Mouse (Mus musculus): ENCODE data around the gene Sept1.
"Not testable (repeated sequence)": the region's sequence is repeated elsewhere in the genome, so short reads cannot be mapped to it uniquely, and the experiment has no call there.

Sept1 gene

DNA sequence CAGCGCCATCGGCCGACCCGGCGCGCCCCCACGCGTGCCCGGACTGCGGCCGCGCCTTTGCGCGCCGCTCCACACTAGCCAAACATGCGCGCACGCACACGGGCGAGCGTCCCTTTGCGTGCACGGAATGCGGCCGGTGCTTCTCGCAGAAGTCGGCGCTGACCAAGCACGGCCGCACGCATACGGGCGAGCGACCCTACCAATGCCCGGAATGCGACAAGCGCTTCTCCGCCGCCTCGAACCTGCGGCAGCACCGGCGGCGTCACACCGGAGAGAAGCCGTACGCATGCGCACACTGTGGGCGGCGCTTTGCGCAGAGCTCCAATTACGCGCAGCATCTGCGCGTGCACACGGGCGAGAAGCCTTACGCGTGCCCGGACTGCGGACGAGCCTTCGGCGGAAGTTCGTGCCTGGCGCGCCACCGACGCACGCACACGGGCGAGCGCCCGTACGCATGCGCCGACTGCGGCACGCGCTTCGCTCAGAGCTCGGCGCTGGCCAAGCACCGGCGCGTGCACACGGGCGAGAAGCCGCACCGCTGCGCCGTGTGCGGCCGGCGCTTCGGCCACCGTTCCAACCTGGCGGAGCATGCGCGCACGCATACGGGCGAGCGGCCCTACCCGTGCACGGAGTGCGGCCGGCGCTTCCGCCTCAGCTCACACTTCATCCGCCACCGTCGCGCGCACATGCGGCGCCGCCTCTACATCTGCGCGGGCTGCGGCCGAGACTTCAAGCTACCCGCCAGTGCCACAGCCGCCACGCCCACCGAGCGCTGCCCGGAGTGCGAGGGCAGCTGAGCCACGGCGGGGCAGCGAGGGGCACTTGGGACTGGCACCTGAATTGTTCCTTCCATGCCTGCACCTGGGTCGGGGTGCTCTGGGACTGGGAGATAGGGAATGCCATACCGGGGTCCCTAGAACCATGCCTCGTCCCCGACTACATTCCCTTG lies 21.2 kb upstream of the Sept1 start:
- peak; percentile 94 for DNase-seq (ENCODE audit: low read depth)

DNA sequence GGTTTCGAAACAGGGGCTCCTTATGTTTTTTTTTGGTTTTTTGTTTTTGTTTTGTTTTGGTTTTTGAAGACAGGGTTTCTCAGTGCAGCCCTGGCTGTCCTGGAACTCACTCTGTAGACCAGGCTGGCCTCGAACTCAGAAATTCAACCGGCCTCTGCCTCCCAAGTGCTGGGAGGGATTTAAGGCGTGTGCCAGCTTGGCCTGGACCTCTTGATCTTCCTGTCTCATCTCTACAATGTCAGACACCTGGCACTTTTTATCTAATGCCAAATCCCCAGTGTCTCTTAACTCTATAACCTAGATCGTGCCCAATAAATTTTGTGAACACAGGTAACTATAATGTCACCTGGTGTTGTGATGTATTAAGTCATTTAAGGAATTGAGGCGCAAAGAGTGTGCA lies 20.4 kb upstream of the Sept1 start:
- DNase-seq (ENCODE audit: low read depth): no peak

DNA sequence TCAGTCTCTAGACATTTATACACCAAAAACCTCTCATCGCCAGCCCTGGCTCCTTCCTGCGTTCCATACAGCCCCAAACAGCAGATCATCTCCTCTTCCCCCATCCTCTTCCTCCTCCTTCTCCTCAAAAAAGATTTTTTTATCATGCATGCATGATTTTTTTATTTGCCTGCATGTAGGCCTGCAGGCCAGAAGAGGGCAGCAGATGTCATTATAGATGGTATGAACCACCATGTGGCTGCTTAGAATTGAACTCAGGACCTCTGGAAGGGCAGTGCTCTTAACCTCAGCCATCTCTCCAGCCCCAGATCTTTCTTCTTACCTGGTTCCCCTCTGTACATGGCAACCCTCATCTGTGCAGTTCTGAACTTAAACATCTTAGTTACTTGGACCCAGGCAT lies 19.5 kb upstream of the Sept1 start:
- DNase-seq (ENCODE audit: low read depth): no peak

DNA sequence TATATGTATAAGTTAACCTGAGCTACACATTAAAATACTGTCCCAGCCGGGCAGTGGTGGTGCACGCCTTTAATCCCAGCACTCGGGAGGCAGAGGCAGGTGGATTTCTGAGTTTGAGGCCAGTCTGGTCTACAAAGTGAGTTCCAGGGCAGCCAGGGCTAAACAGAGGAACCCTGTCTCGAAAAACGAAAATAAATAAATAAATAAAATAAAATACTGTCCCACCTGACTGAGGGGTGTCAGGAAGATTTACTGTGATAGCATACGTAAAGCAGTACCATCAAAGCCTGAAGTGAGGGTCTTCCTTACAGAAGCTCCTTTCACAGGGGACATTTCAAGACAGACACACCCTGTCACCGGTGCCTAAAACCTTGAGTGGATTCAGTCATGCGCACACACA lies 17.6 kb upstream of the Sept1 start:
- DNase-seq (ENCODE audit: low read depth): not testable (repeated sequence)

DNA sequence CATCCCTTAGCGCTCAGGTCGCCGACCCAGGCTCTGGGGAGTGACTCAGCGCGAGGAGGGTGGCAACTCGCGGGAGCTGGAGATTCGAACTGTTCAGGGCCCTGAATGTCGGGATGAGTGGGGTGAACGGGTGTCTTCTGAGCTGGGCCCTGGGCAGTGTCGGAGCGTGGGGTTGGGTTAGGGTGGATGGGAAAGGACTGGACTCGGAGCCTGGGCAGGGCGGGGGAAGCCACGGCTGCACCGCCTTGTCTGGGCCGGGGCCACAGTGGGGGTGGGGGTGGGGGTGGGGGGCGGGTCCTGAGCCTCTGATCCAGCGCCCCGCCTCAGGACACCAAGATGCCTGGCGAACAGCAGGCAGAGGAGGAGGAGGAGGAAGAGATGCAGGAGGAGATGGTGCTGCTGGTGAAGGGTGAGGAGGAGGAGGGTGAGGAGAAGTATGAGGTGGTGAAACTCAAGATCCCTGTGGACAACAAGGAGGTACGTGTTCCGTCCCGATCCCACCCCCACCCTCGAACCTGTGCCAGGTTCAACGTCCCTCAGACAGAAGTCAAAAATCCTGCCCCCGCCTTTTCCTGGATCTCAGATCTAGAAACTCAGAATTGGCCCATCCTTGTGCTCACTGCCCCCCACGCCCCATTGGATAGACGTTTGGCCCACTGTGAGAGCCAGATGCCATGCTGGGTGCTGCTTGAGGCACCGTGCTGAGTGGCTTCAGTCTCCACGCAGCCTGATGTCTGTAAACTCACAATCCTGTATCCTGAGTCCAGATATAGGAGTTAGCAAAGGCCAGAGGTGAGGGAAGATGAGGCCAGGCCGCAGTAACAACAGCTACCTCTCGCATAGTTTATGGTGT lies 12.0 kb upstream of the Sept1 start:
- no peak for DNase-seq (ENCODE audit: low read depth)

DNA sequence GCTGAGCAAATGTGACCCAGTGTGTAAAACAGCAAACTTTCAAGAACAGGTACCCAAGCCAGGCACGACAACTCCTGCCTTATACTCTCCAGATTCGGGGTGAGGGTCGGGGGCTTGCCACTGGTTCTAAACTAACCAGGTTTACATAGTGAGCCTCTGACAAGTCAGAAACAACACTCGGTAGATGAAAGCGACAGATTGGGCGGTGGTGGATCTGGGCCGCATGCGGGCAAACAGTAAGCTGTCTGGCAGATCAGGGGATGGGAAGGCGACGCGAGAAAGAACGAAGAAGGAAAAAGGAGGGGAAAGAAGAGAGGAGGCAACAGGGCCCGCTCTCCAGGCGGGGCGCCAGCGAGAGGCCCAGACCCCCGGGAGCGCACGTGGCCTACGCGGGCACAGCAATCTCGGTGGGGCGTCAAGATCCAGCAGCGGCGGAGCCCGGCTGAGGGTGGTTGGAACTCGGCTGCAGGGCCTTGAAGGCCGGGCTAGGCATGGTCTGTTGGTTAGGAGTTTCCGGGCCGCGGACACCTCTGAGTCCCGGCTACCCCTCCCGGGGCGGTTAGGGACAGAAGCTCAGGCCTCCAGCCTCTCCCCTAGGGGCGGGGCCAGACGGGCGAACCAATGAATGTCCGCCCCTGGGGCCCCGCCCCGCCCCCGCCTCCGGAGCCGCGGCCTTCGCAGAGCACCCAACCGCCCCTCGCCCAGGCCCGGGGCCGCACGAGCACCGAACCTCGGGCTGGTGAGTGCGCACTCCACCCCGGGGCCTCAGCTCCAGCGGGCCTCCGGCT lies 11.1 kb upstream of the Sept1 start, which contains the start of gene Zfp771:
Gene Zfp771, plus strand, starts transcription at position 405 of the 788 bp plus-strand sequence.
- peak; percentile 68 for DNase-seq (ENCODE audit: low read depth)

DNA sequence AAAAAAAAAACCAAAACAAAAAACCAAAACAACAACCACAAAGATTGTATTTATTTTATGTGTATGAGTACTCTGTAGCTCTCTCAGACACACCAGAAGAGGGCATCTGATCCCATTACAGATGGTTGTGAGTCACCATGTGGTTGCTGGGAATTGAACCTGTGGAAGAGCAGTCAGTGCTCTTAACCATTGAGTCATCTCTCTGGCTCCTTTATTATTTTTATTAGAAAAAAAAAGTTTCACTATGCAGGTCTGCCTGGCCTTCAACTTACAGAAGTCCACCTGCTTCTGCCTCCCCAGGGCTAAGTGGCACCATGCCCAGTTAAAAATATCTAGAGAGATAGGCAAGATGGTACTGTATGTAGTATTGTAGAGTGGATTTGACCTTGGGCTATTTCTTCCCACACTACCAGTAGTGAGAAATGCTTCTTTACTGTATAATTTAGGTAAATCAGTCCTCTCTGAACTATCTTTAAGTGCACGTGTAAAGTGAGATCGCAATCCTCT lies 10.5 kb upstream of the Sept1 start:
- DNase-seq (ENCODE audit: low read depth): no peak

DNA sequence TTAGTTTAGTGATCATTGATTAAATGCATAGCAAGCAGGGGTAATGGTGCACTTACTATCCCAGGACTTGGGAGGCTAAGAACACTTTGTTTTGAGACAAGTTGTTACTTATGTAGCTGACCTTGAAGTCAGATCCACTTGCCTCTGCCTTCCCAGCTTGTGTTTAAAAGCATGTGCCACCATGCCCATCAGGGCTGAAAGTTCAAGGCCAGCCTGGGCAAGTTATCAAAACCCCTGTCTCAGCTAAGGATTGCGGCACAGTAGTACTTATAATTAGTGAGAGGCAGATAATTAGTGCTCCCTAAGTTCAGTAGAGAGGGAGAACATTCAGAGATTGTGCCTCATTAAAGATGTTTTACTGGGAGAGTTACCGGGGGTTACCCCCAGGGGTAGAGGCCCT lies 1.8 kb upstream of the Sept1 start:
- DNase-seq (ENCODE audit: low read depth): no peak

DNA sequence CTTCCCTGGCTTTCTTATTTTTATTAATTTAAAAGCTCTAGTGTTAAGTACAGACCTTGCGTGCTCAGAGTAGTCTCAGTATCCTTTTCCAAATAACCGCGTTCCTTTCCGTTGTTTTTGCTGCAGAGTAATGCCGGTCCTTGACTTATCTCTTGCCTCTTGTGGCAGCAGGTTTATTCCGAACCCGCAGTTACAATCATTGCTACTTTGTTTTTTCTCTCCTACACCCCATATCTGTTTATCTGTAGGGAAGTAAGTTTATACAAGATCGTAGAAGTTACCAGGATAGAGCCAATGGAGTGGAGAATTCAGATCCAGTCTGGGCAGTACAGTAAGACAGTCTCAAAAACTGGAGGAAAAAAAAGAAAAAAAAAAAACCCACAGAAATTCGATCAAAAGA lies 835 bp upstream of the Sept1 start:
- DNase-seq (ENCODE audit: low read depth): no peak

DNA sequence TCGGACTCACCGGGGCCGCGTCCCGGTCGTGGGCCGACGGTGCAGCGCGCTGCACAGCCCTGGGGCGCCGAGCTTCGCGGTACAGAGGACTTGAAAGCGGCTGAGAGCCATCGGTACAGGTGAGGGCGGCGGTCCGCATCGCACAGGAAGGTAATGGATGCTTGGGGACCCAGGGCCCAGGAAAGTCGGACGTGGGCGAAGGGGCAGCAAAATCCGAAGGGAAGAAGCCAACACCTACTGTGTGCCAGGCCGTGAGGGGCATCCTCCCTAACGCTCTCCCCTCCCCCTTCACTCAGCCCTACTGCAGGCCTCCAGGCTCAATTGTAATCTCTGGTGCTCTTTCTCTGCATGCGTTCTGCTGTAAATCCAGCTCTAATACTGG lies 429 bp upstream of the Sept1 start:
- DNase-seq (ENCODE audit: low read depth): no peak

DNA sequence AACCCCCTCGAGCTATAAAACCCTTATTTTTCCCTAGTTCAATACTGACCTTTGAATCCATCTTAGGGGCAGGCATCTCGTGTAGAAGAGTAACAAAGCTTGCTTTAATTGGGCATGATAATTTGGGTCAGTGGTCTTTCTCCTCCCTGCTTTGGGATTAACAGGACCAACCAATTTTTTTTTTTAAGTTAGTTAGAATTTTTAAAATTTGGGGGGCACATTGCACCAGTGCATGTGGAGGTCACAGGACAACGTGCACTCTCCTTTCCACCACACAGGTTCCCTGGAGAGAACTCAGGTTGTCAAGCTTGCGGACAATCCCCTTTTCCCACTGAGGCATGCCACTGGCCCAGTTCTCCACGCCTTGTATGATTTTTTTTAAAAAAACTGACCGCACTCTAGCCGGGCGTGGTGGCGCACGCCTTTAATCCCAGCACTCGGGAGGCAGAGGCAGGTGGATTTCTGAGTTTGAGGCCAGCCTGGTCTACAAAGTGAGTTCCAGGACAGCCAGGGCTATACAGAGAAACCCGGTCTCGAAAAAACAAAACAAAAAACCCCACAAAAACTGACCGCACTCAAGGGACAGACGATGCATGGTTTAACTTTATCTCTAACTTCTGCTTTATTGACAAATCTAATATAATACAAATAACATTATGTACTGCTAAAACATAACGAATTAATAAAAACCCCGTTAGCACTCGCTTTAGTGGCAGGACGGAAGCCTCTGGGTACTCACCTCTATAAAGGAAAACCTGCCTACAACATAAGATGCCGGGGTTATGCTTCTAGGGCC lies 906 bp downstream of the Sept1 start:
- no peak for DNase-seq (ENCODE audit: low read depth)

DNA sequence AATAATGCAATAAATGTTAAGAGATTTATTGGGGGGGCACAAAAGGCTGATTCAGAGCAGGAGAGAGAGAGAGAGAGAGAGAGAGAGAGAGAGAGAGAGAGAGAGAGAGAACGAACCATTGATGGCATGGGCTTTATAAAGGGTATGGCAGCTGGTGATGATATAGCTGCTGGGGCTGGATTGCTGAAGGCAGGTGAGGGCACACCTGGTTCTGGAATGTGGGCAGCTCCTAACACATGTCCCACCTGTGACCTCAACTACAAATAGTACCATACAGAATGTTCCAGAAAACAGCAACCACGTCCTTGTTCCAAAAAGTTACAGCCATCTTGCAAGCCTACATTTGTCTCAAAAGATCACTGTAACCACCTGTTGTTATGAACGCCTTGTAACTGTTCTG lies 1.6 kb downstream of the Sept1 start:
- DNase-seq (ENCODE audit: low read depth): no peak

DNA sequence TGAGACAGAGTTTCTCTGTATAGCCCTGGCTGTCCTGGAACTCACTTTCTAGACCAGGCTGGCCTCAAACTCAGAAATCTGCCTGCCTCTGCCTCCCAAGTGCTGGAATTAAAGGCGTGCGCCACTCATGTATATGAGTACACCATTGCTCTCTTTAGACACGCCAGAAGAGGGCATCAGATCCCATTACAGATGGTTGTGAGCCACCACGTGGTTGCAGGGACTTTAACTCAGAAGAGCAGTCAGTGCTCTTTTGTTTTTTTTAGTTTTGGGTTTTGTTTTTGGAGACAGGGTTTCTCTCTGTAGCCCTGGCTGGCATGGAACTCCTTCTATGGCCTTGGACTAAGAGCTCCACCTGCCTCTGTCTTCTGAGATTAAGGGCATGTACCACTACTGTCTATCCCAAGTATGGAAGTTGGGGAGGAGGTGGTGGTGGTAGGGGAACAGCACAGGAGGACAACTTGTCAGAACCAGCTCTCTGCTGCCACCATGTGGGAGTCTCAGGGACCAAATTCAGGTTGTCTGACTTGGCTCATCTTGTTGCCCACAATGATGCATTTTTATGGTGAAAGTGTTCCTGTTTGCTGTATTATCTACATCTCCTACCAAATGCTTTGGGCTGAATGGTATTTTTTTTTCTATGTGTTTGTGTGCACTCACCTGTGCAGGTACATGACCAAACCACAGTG lies 4.2 kb downstream of the Sept1 start:
- no peak for DNase-seq (ENCODE audit: low read depth)

DNA sequence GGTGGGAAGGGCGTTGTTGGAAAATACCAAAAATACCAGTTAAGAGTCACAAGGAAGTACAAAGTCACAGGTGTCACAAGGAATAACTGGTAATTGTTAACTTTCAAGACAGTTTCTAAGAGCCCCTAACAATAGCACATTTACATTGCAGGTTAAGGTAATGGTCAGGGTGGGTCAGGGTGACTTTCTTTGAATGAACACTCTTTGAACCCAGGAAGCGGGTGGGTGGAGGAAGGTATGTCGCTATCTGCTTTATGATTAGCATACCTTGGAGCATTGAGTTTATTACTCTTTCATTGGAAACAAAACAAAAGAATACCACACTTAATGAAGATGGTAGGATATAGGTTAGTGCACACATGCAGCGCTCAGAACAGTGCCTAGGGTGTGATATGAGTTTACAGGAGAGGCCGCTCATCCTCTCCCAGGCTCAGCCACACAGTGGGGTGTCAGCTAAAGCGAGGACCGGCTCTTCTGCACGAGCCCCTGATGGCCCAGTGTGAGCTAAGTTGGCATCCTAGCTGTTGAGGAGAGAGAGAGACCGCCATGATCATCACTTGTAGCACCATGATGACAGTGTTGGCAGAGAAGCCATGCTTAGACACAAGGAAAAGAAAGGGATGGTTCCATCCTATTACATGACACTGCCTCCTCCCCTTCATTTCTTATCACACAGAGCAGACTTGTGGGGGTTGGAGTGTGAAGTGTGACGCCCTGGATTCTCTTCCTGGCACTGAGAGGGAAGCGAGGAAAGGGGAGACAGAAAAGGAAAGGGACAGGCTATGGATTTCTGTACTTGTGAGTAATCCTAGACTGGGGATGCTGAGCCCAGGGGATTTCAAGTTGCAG lies 7.6 kb downstream of the Sept1 start:
- no peak for DNase-seq (ENCODE audit: low read depth)

DNA sequence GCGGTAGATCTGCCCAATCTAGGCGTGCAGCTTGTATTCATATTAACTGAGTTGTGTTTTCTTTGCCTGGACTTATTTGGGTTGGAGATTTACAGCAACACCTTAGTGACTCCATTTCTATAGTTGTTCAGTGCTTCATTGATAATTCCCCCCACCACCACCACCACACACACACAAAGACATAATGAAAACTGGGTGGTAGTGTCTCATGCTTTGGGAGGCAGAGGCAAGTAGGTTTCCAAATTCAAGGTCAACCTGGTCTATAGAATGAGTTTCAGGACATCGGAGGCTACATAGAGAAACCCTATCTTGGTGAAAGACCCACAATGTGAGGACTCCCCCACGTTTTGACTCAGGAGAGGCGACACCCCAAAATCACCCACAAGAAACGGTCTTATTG lies 8.3 kb downstream of the Sept1 start:
- DNase-seq (ENCODE audit: low read depth): no peak

DNA sequence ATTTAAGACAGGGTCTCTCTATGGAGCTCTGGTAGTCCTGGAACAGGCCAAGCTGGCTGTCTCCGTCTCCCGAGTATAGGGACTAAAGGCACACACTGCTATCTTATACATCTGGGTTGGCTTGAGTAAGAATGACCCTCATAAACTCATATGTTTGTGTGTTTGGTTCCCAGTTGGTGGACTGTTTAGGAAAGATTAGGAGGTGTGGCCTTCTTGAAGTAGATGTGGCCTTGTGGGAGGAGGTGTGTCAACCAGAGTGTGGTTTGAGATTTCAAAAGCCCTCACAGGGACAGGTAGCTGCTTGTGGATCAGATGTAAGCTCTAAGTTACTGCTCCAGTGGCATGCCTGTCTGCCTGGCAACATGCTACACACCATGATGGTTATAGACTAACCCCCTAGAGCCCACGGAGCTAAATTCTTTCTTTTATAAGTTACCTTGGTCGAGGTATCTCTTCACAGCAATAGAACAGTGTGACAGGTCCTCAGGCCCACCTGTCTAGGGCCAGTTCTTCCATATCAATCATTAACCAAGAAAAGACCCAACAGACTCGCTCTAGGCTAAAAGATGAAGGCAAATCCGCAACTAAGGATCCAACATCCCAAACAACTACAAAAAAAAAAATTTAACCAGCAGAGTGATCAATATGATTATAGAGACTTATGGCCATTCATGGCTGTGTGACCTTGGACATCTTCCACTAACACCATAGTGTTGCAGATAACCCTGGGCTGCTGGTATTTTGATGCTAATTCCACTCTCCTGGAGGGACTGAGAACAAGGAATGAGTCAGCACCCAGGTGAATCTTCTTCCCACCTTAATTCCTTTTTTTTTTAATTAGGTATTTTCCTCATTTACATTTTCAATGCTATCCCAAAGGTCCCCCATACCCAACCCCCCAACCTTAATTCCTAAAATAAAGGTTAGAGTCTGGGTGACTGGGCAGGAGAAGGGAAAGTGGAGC lies 9.1 kb downstream of the Sept1 start:
- DNase-seq (ENCODE audit: low read depth): no peak

DNA sequence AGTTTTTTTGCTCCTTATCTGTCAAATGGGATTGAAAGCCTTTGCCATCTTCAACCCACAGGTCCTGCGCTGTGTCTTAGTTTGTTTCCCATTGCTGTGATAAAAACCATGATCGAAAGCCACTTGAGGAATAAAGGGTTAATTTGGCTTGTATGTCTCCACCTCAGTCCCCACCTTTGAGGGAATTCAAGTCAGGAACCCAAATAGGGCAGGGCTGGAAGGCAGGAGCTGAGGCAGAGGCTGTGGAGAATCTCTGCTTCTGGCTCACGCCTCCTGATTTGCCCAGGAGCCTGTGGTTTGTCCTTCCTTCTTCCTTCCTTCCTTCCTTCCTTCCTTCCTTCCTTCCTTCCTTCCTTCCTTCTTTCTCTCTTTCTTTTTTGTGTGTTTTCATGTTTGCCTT lies 9.8 kb downstream of the Sept1 start:
- DNase-seq (ENCODE audit: low read depth): no peak

DNA sequence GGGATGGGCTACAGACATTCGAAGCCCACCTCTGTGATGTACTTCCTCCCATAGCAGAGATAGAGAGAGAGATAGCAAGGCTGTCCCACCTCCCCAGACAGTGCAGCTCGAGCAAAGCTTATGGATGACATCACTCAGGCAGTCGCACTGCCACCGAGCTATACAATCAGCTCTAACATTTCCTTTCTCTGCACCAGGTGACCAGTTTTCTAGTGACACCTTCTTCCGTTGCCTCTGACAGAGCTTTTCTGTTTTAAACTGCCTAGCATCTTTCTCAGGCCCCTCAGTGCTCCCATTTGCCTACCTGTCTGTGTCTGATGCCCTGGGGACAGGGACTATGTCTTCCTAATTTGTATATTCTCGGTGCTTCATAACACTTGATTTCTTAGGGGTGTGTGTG lies 12.5 kb downstream of the Sept1 start:
- DNase-seq (ENCODE audit: low read depth): no peak
